Mouse (Mus musculus): ENCODE measurements around the gene Sirt2. TPM values are rescaled to one million over a fixed set of nuclear protein-coding genes. Genes with fewer than 3 reads are reported as not detected.

The Sirt2 gene
- polyA plus RNA-seq, 1 experiment from 2014 or later = 57.7 TPM

DNA sequence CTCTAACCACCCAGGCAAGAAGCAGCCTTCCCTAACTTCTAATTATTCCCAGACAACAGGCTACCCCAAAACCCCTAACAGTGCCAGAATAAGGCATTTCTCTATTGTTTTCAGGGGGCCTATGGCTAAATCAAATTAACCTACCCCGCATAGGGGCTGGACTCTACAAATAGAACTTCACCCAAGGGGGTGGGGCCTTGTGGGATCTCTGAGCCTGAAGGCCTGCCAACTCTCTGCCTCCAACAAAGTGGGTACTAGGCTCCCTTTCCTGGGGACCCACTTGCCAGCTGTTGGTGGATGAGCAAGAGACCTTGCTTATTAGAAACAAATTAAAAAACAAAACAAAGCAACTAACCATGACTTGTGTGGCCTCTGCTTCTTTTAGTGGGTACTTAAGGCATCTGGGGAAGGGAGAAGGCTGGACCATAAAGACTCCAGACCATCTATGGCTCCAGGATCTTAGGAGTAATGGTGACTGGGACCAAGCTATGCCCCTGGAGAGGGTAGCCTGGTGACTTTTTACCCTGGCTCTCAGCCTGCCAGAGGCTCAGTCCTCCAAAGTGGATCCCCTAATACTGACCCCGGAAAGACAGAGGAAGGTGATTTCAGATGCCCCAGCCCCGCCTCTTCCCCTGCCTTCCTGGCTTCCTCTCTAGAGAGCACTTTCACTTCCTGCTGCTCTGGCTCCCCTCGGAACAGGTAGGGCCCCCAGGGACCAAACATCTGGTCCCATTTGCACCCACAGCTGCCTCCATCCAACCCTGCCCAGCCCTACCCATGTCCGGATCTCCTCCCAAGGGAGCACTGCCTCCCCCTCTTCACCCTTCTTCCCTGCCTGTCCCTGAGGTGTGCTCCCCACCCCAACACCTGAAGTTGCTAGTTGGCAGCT is 22.0 kb downstream of the Sirt2 start, which contains the start of gene Rinl:
Gene Rinl, plus strand, starts transcription at position 663 of the 889 bp plus-strand sequence.
- peaks cover 22% of the 10 kb centered on the region for H3K36me3 ChIP-seq (ENCODE audit: control insufficient read depth, insufficient read depth, low read length)
- WGBS = 65% methylated on average over 5 of the region's 5 CpGs
- H3K27ac ChIP-seq (replicated peaks in 1 of 2; ENCODE audit: control insufficient read depth in 1 of 2, insufficient read depth in 1 of 2, low read depth in 2 of 2, low read length in 2 of 2) = no peak within 1 kb of the TSS
- H3K27me3 ChIP-seq (ENCODE audit: control insufficient read depth, insufficient read depth, low read length) = no peaks in the 10 kb centered on the region
- H3K4me3 ChIP-seq (ENCODE audit: control insufficient read depth in 1 of 2, insufficient read depth in 1 of 2, low read depth in 1 of 2, low read length in 2 of 2) = no peak within 1 kb of the TSS
- no peak within 1 kb of the TSS for H3K4me2 ChIP-seq (ENCODE audit: low read length)
- no peaks in the 10 kb centered on the region for H3K4me1 ChIP-seq (ENCODE audit: control insufficient read depth in 2 of 2, insufficient read depth in 2 of 2, low read length in 2 of 2)
- H3K9ac ChIP-seq (ENCODE audit: low read length) = no peak within 1 kb of the TSS
- no peak for ATAC-seq (ENCODE audit: insufficient number of reproducible peaks, insufficient read depth, low FRiP score, low read depth)
- H3K9me3 ChIP-seq (ENCODE audit: control insufficient read depth, low read length) = no peaks in the 10 kb centered on the region

DNA sequence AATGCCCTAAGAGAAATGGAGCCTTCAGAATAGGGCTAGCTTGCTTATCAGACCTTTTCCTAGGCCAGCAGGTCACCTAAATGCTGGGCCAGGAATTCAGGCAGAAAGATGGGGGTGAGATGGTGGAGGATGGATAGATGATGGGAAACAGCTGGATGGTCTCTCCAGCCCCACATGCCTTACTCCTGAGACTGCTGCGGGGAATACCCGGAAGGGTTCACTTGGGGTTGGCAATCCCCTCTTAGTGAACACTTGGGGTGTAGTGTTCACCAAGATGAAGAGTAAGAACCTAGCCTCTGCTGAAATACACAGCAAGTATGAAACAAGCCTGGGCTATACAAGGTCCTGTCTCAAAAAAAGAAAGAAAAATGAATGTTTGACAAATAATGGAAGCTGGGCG is 22.7 kb downstream of the Sirt2 start:
- Histone ChIP-seq H3K9ac (ENCODE audit: low read length) (no peak overlapping the region), H3K4me1 (ENCODE audit: control insufficient read depth in 2 of 2, insufficient read depth in 2 of 2, low read length in 2 of 2) (no peaks in the 10 kb centered on the region), H3K36me3 (ENCODE audit: control insufficient read depth, insufficient read depth, low read length) (peaks cover 22% of the 10 kb centered on the region), H3K4me2 (ENCODE audit: low read length) (no peak overlapping the region), H3K9me3 (ENCODE audit: control insufficient read depth, low read length) (no peaks in the 10 kb centered on the region), H3K4me3 (ENCODE audit: control insufficient read depth in 1 of 2, insufficient read depth in 1 of 2, low read depth in 1 of 2, low read length in 2 of 2) (no peak overlapping the region), H3K27me3 (ENCODE audit: control insufficient read depth, insufficient read depth, low read length) (no peaks in the 10 kb centered on the region), H3K27ac (replicated peaks in 1 of 2; ENCODE audit: control insufficient read depth in 1 of 2, insufficient read depth in 1 of 2, low read depth in 2 of 2, low read length in 2 of 2) (no peak overlapping the region)
- WGBS = 66% methylated on average over 3 of the region's 3 CpGs
- ATAC-seq (ENCODE audit: insufficient number of reproducible peaks, insufficient read depth, low FRiP score, low read depth) = no peak

DNA sequence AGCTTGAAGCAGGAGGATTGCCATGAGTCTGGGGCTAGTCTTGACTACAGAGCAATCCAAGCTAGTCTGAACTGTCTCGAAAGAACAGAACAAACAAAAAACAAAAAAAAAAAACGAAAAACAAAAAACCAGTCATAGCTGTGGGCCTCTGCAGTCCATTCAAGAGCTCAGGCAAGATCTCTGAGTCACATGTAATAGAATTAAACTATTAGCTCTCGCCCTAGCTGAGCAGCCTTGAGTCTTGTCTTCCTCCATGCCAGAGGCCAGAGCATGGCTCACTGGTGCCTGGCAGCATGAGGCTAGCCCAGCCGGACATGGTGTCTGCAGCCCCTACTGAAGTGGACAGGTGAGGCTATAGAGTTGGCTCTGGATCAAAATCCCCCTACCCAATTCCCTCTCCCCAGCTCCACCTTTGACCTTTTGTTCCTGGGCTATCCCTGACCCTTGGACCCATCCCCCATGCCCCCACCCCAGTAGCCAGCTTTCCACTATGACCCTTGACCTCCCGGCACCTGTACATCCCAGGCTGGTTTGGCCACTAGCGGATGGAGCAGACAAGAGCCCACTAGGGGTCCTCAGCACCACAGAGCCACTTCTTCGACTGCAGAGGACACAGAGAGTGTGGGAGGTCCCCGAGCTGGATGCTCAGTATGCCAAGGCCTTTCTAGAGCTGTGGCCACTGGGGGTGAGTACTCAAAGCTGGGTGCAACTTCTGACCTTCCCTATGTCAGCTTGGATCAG is 23.7 kb downstream of the Sirt2 start:
- Histone ChIP-seq H3K36me3 (ENCODE audit: control insufficient read depth, insufficient read depth, low read length) (peaks cover 16% of the 10 kb centered on the region), H3K27me3 (ENCODE audit: control insufficient read depth, insufficient read depth, low read length) (no peaks in the 10 kb centered on the region), H3K9ac (ENCODE audit: low read length) (no peak overlapping the region), H3K4me3 (ENCODE audit: control insufficient read depth in 1 of 2, insufficient read depth in 1 of 2, low read depth in 1 of 2, low read length in 2 of 2) (no peak overlapping the region), H3K9me3 (ENCODE audit: control insufficient read depth, low read length) (no peaks in the 10 kb centered on the region), H3K4me1 (ENCODE audit: control insufficient read depth in 2 of 2, insufficient read depth in 2 of 2, low read length in 2 of 2) (no peaks in the 10 kb centered on the region), H3K4me2 (ENCODE audit: low read length) (no peak overlapping the region), H3K27ac (replicated peaks in 1 of 2; ENCODE audit: control insufficient read depth in 1 of 2, insufficient read depth in 1 of 2, low read depth in 2 of 2, low read length in 2 of 2) (no peak overlapping the region)
- ATAC-seq (ENCODE audit: insufficient number of reproducible peaks, insufficient read depth, low FRiP score, low read depth) = no peak
- 55% methylated on average over 8 of the region's 8 CpGs for WGBS

DNA sequence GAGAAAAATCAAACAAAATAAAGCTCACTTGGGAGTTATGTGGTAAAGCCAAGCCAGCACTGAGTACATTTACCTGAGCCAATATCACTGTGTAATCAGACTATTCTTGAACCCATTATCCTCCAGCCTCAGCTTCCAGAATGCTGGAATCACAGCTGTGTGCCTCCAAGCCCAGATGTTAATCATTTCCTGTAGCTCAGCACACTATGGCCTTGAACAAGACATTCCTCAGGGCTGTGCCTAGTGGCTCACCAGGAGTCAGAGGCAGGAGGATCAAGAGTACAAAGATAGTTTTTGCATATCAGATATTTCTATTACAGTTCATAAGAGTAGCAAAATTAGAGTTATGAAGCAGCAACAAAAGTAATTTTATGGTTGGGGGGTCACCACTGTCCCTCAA is 25.2 kb downstream of the Sirt2 start:
- Histone ChIP-seq H3K36me3 (ENCODE audit: control insufficient read depth, insufficient read depth, low read length) (0 out of 2 replicates have a peak, but pooled peaks cover 6% of the 10 kb centered on the region), H3K4me2 (ENCODE audit: low read length) (no peak overlapping the region), H3K4me3 (ENCODE audit: control insufficient read depth in 1 of 2, insufficient read depth in 1 of 2, low read depth in 1 of 2, low read length in 2 of 2) (no peak overlapping the region), H3K9me3 (ENCODE audit: control insufficient read depth, low read length) (no peaks in the 10 kb centered on the region), H3K27ac (replicated peaks in 1 of 2; ENCODE audit: control insufficient read depth in 1 of 2, insufficient read depth in 1 of 2, low read depth in 2 of 2, low read length in 2 of 2) (no peak overlapping the region), H3K4me1 (ENCODE audit: control insufficient read depth in 2 of 2, insufficient read depth in 2 of 2, low read length in 2 of 2) (peaks cover 0 to 7% of the 10 kb centered on the region in 2 experiments; a peak in 3 of 4 replicates), H3K27me3 (ENCODE audit: control insufficient read depth, insufficient read depth, low read length) (no peaks in the 10 kb centered on the region), H3K9ac (ENCODE audit: low read length) (no peak overlapping the region)
- ATAC-seq (ENCODE audit: insufficient number of reproducible peaks, insufficient read depth, low FRiP score, low read depth) = no peak

DNA sequence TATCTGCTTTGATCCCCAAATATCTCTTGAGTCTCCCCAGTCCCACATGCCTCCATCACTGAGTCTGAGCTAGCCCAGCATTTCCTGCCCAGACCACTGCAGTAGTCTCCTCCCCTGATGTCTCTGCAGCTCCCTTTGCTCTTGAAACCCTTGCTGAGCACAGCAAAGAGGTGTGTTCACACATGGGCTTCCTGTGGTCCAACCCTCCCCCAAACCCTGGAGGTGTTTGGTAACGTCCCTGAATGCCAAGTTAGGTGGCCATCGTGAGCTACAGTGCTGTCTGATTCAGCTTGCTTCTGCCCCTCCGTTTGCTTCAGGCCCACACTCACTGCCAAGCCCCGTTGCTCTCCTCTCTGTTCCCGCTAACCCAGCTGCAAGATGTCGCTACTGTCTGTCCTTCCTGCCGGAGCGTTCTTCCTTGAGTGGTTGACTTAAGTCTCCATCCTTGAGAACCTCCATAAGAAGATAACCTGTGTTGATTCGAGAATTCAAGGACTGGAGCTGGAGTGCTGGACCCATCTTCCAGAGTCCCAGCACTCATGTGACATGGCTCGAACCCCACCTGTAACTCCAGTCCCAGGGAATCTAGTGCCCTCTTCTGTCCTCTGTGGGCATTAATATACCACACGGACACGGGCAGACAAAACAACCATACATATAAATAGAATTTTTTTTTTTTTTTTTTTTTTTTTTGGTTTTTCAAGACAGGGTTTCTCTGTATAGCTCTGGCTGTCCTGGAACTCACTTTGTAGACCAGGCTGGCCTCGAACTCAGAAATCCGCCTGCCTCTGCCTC is 26.1 kb downstream of the Sirt2 start:
- Histone ChIP-seq H3K4me3 (ENCODE audit: control insufficient read depth in 1 of 2, insufficient read depth in 1 of 2, low read depth in 1 of 2, low read length in 2 of 2) (no peak overlapping the region), H3K9me3 (ENCODE audit: control insufficient read depth, low read length) (no peaks in the 10 kb centered on the region), H3K9ac (ENCODE audit: low read length) (no peak overlapping the region), H3K36me3 (ENCODE audit: control insufficient read depth, insufficient read depth, low read length) (0 out of 2 replicates have a peak, but pooled peaks cover 6% of the 10 kb centered on the region), H3K27me3 (ENCODE audit: control insufficient read depth, insufficient read depth, low read length) (no peaks in the 10 kb centered on the region), H3K4me2 (ENCODE audit: low read length) (no peak overlapping the region), H3K27ac (replicated peaks in 1 of 2; ENCODE audit: control insufficient read depth in 1 of 2, insufficient read depth in 1 of 2, low read depth in 2 of 2, low read length in 2 of 2) (no peak overlapping the region), H3K4me1 (ENCODE audit: control insufficient read depth in 2 of 2, insufficient read depth in 2 of 2, low read length in 2 of 2) (peaks cover 3 to 9% of the 10 kb centered on the region in 2 experiments; a peak in 3 of 4 replicates)
- 61% methylated on average over 12 of the region's 14 CpGs for WGBS
- ATAC-seq (ENCODE audit: insufficient number of reproducible peaks, insufficient read depth, low FRiP score, low read depth) = no peak

DNA sequence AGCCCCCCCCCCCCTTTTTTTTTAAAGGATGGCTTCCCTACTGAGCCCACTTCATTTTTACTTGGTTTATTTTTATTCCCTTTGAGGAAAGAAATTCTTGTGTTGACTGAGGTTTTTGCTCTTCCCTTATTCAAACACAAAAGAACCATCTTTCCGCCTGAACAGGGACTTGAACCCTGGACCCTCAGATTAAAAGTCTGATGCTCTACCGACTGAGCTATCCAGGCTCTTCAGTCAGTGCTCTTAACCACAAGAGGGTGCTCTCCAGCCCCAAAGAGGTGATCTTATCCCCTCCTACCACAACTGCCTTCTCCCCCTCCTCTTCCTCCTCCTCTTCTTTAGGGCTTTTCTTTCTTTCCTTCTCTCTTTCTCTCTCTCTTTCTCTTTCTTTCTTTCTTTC is 27.3 kb downstream of the Sirt2 start:
- Histone ChIP-seq H3K9ac (ENCODE audit: low read length) (no peak overlapping the region), H3K9me3 (ENCODE audit: control insufficient read depth, low read length) (no peaks in the 10 kb centered on the region), H3K4me3 (ENCODE audit: control insufficient read depth in 1 of 2, insufficient read depth in 1 of 2, low read depth in 1 of 2, low read length in 2 of 2) (no peak overlapping the region), H3K4me1 (ENCODE audit: control insufficient read depth in 2 of 2, insufficient read depth in 2 of 2, low read length in 2 of 2) (peaks cover 3 to 9% of the 10 kb centered on the region in 2 experiments; a peak in 3 of 4 replicates), H3K36me3 (ENCODE audit: control insufficient read depth, insufficient read depth, low read length) (no peaks in the 10 kb centered on the region), H3K27me3 (ENCODE audit: control insufficient read depth, insufficient read depth, low read length) (no peaks in the 10 kb centered on the region), H3K27ac (replicated peaks in 1 of 2; ENCODE audit: control insufficient read depth in 1 of 2, insufficient read depth in 1 of 2, low read depth in 2 of 2, low read length in 2 of 2) (no peak overlapping the region), H3K4me2 (ENCODE audit: low read length) (no peak overlapping the region)
- WGBS = 26% methylated on average over 2 of the region's 2 CpGs
- no peak for ATAC-seq (ENCODE audit: insufficient number of reproducible peaks, insufficient read depth, low FRiP score, low read depth)

DNA sequence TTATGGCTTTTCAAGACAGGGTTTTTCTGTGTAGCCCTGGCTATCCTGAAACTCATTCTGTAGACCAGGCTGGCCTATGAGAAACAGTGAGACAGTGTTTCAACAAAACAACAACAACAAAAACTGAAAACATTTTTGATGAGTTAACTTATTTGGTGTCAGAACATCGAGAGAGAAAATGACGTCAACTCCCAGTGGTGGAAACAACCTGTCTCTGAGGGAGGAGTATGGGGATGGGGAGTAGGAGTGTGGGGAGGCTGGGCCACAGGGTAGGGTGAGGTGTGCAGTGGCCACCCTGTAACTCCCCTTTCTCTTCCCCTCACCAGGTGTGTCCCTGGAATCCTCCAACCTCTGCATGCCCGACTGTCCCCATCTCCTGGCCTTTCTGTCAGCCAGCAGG is 28.0 kb downstream of the Sirt2 start:
- Histone ChIP-seq H3K27ac (replicated peaks in 1 of 2; ENCODE audit: control insufficient read depth in 1 of 2, insufficient read depth in 1 of 2, low read depth in 2 of 2, low read length in 2 of 2) (no peak overlapping the region), H3K36me3 (ENCODE audit: control insufficient read depth, insufficient read depth, low read length) (no peaks in the 10 kb centered on the region), H3K27me3 (ENCODE audit: control insufficient read depth, insufficient read depth, low read length) (no peaks in the 10 kb centered on the region), H3K9ac (ENCODE audit: low read length) (no peak overlapping the region), H3K9me3 (ENCODE audit: control insufficient read depth, low read length) (no peaks in the 10 kb centered on the region), H3K4me1 (ENCODE audit: control insufficient read depth in 2 of 2, insufficient read depth in 2 of 2, low read length in 2 of 2) (peaks cover 3 to 9% of the 10 kb centered on the region in 2 experiments; a peak in 3 of 4 replicates), H3K4me3 (ENCODE audit: control insufficient read depth in 1 of 2, insufficient read depth in 1 of 2, low read depth in 1 of 2, low read length in 2 of 2) (no peak overlapping the region), H3K4me2 (ENCODE audit: low read length) (no peak overlapping the region)
- no peak for ATAC-seq (ENCODE audit: insufficient number of reproducible peaks, insufficient read depth, low FRiP score, low read depth)
- WGBS = 80% methylated on average over 3 of the region's 3 CpGs

All from heart, embryonic 14.5 days (tissue).